Mouse (Mus musculus): ENCODE measurements around the gene Ctnnbip1. TPM values are rescaled to one million over a fixed set of nuclear protein-coding genes. Genes with fewer than 3 reads are reported as not detected.

Gene Ctnnbip1
- polyA plus RNA-seq, 1 experiment = 19.9 TPM

DNA sequence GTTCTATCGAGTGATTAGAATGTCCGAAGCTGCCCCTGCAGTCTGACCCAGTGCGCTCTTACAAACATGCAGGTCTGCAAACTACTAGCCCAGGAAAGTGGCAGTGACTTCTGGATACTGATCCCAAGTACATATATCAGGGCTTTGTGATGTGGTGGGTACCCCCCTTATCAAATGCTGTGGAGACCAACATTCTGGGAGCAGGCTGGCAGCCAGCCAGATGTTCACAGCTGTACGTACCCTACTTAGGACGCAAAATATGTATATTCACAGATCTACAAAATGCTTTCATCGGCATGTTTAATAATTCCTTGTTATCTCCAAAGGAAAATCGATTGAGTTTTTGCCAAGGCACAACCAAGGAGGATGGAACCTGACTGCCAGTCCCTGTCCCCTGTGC lies 6.0 kb upstream of the Ctnnbip1 start:
- H3K36me3 ChIP-seq (ENCODE audit: control insufficient read depth, insufficient read depth) = no peaks in the 10 kb centered on the region
- H3K4me2 ChIP-seq (ENCODE audit: low read depth) = no peak overlapping the region
- H3K79me2 ChIP-seq (ENCODE audit: control insufficient read depth, insufficient read depth) = no peaks in the 10 kb centered on the region
- no peak for TF ChIP-seq MYOG (IDR thresholded peaks at IDR 0.05; ENCODE audit: control insufficient read depth in 1 of 3, insufficient read depth in 1 of 3, insufficient read length in 2 of 3, low read depth in 2 of 3)
- TF ChIP-seq CEBPB (IDR thresholded peaks at IDR 0.05; ENCODE audit: insufficient read depth, poor library complexity, severe bottlenecking) = no peak
- TF ChIP-seq REST (IDR thresholded peaks at IDR 0.05; ENCODE audit: insufficient read depth, insufficient read length) = no peak
- no peak for TF ChIP-seq TCF3 (IDR thresholded peaks at IDR 0.05; ENCODE audit: insufficient read length, low read depth)
- H3K4me3 ChIP-seq = no peak overlapping the region
- no peaks in the 10 kb centered on the region for H3K27me3 ChIP-seq (ENCODE audit: control insufficient read depth, insufficient read depth, insufficient read length)
- H3ac ChIP-seq (ENCODE audit: control insufficient read depth, insufficient read length) = no peak overlapping the region

DNA sequence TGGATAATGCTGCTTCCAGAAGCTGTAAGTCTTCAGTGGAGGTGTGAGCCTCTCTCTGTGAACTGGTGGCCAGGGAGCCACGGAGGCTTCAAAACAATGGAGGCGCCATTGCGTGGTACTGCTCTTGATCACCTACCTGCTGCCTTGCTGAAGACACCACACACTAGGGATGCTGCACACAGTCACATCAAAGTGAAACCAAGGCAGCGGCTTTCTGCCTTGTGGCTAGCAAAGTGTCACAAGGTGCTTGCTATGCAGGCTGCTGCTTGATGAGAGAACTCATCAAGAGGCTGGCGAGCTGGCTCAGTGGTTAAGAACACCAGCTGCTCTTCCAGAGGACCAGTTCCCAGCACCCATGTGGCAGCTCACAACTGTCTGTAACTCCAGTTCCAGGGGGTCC lies 2.3 kb upstream of the Ctnnbip1 start:
- Histone ChIP-seq H3K79me2 (ENCODE audit: control insufficient read depth, insufficient read depth) (no peaks in the 10 kb centered on the region), H3K4me3 (no peak overlapping the region)
- TF ChIP-seq POLR2AphosphoS2 (IDR thresholded peaks at IDR 0.05; ENCODE audit: insufficient read length, low read depth) = no peak
- no peak for TF ChIP-seq USF1 (IDR thresholded peaks at IDR 0.05; ENCODE audit: low read depth)
- TF ChIP-seq CEBPB (IDR thresholded peaks at IDR 0.05; ENCODE audit: insufficient read depth, poor library complexity, severe bottlenecking) = no peak
- no peak for TF ChIP-seq E2F4 (IDR thresholded peaks at IDR 0.05; ENCODE audit: insufficient read depth)
- no peak for TF ChIP-seq MAX (IDR thresholded peaks at IDR 0.05; ENCODE audit: low read depth)
- TF ChIP-seq TCF12 (IDR thresholded peaks at IDR 0.05; ENCODE audit: insufficient read depth, poor library complexity, severe bottlenecking) = no peak
- TF ChIP-seq POLR2A (IDR thresholded peaks at IDR 0.05; ENCODE audit: insufficient read length, low read depth) = no peak

DNA sequence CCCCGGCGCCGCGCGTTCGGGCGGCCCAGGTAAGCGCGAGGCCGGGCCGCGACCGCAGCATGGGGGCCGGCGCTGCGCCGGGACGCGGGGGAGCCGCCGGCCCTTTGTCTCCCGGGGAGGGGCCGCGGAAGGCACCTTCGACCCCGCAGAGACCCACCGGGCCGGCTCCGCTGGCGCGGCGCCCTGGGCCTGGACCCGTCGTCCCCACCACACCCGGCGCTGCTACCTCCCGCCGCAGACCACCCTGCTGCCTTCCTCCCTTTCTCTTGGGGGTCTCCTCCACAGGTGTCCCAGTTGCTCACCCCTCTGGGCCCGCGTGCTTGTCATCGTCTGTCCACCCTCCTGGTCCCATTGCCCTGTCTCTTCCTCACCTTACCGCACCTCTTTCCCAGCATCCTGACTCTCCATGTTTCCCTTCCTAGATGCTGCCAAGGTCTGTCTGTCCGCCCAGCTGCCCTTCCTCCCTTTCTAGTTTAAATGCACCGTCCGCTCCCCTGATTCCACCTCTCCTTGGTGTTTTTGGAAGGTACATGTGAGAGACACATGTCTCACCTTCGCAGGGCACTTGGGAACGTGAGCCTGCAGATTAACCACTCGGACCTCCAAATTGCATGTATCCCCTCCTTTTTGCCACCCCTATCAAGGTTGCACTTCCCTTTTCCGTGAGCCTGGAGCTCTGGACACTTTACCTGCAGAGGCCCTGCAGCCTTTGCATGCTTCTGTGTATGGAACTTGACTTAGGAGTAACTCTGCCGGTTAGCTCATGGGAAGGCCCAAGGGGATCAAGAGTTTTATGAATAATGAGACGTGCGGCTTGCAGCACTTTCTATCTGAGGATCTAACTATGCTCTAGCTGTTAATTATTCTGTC lies 550 bp downstream of the Ctnnbip1 start:
- Histone ChIP-seq H3K36me3 (ENCODE audit: control insufficient read depth, insufficient read depth) (no peaks in the 10 kb centered on the region), H3K79me2 (ENCODE audit: control insufficient read depth, insufficient read depth) (peaks cover 4% of the 10 kb centered on the region), H3K27me3 (ENCODE audit: control insufficient read depth, insufficient read depth, insufficient read length) (no peaks in the 10 kb centered on the region), H3ac (ENCODE audit: control insufficient read depth, insufficient read length) (peak overlapping the region; percentile 8), H3K4me2 (ENCODE audit: low read depth) (peak overlapping the region; percentile 98), H3K4me3 (peak overlapping the region; percentile 33)
- no peak for TF ChIP-seq REST (IDR thresholded peaks at IDR 0.05; ENCODE audit: insufficient read depth, insufficient read length)
- TF ChIP-seq E2F4 (IDR thresholded peaks at IDR 0.05; ENCODE audit: insufficient read depth) = no peak
- no peak for TF ChIP-seq POLR2A (IDR thresholded peaks at IDR 0.05; ENCODE audit: insufficient read length, low read depth)
- no peak for TF ChIP-seq TCF12 (IDR thresholded peaks at IDR 0.05; ENCODE audit: insufficient read depth, poor library complexity, severe bottlenecking)
- no peak for TF ChIP-seq MAX (IDR thresholded peaks at IDR 0.05; ENCODE audit: low read depth)
- TF ChIP-seq POLR2AphosphoS2 (IDR thresholded peaks at IDR 0.05; ENCODE audit: insufficient read length, low read depth) = no peak
- TF ChIP-seq CEBPB (IDR thresholded peaks at IDR 0.05; ENCODE audit: insufficient read depth, poor library complexity, severe bottlenecking) = no peak
- no peak for TF ChIP-seq MYOD1 (IDR thresholded peaks at IDR 0.05; ENCODE audit: control insufficient read depth in 1 of 3, insufficient read length in 2 of 3, low read depth in 2 of 3)
- no peak for TF ChIP-seq MYOG (IDR thresholded peaks at IDR 0.05; ENCODE audit: control insufficient read depth in 1 of 3, insufficient read depth in 1 of 3, insufficient read length in 2 of 3, low read depth in 2 of 3)
- no peak for TF ChIP-seq SRF (IDR thresholded peaks at IDR 0.05; ENCODE audit: control insufficient read depth, insufficient read length, low read depth)

More for the DNA sequence above, 2.3 kb upstream of the Ctnnbip1 start:
- Histone ChIP-seq H3K27me3 (ENCODE audit: control insufficient read depth, insufficient read depth, insufficient read length) (no peaks in the 10 kb centered on the region), H3ac (ENCODE audit: control insufficient read depth, insufficient read length) (no peak overlapping the region), H3K4me2 (ENCODE audit: low read depth) (no peak overlapping the region), H3K36me3 (ENCODE audit: control insufficient read depth, insufficient read depth) (no peaks in the 10 kb centered on the region)

GRCm38 (mm10) chr4:149521258-149521657 lies 3.2 kb downstream of the Ctnnbip1 start:
- no peaks in the 10 kb centered on the region for H3K36me3 ChIP-seq (ENCODE audit: control insufficient read depth, insufficient read depth)
- H3K4me2 ChIP-seq (ENCODE audit: low read depth) = no peak overlapping the region
- H3K4me3 ChIP-seq = no peak overlapping the region
- peaks cover 4% of the 10 kb centered on the region for H3K79me2 ChIP-seq (ENCODE audit: control insufficient read depth, insufficient read depth)
- H3K27me3 ChIP-seq (ENCODE audit: control insufficient read depth, insufficient read depth, insufficient read length) = no peaks in the 10 kb centered on the region
- H3ac ChIP-seq (ENCODE audit: control insufficient read depth, insufficient read length) = no peak overlapping the region
- TF ChIP-seq MYOD1 (IDR thresholded peaks at IDR 0.05; ENCODE audit: control insufficient read depth in 1 of 3, insufficient read length in 2 of 3, low read depth in 2 of 3) (peak in 2 of 3 experiments; percentile 57 to 80), TCF12 (IDR thresholded peaks at IDR 0.05; ENCODE audit: insufficient read depth, poor library complexity, severe bottlenecking) (no peak), MYOG (IDR thresholded peaks at IDR 0.05; ENCODE audit: control insufficient read depth in 1 of 3, insufficient read depth in 1 of 3, insufficient read length in 2 of 3, low read depth in 2 of 3) (peak in 2 of 3 experiments; percentile 62 to 84)

- Histone ChIP-seq H3ac (ENCODE audit: control insufficient read depth, insufficient read length) (no peak overlapping the region), H3K4me2 (ENCODE audit: low read depth) (no peak overlapping the region), H3K36me3 (ENCODE audit: control insufficient read depth, insufficient read depth) (no peaks in the 10 kb centered on the region), H3K27me3 (ENCODE audit: control insufficient read depth, insufficient read depth, insufficient read length) (no peaks in the 10 kb centered on the region), H3K4me3 (no peak overlapping the region), H3K79me2 (ENCODE audit: control insufficient read depth, insufficient read depth) (peaks cover 4% of the 10 kb centered on the region)
- TF ChIP-seq E2F4 (IDR thresholded peaks at IDR 0.05; ENCODE audit: insufficient read depth) (no peak), MAX (IDR thresholded peaks at IDR 0.05; ENCODE audit: low read depth) (no peak), USF1 (IDR thresholded peaks at IDR 0.05; ENCODE audit: low read depth) (no peak), REST (IDR thresholded peaks at IDR 0.05; ENCODE audit: insufficient read depth, insufficient read length) (no peak), CEBPB (IDR thresholded peaks at IDR 0.05; ENCODE audit: insufficient read depth, poor library complexity, severe bottlenecking) (no peak), POLR2A (IDR thresholded peaks at IDR 0.05; ENCODE audit: insufficient read length, low read depth) (no peak), SRF (IDR thresholded peaks at IDR 0.05; ENCODE audit: control insufficient read depth, insufficient read length, low read depth) (no peak), MYOD1 (IDR thresholded peaks at IDR 0.05; ENCODE audit: control insufficient read depth in 1 of 3, insufficient read length in 2 of 3, low read depth in 2 of 3) (no peak), POLR2AphosphoS2 (IDR thresholded peaks at IDR 0.05; ENCODE audit: insufficient read length, low read depth) (no peak), TCF12 (IDR thresholded peaks at IDR 0.05; ENCODE audit: insufficient read depth, poor library complexity, severe bottlenecking) (no peak), MYOG (IDR thresholded peaks at IDR 0.05; ENCODE audit: control insufficient read depth in 1 of 3, insufficient read depth in 1 of 3, insufficient read length in 2 of 3, low read depth in 2 of 3) (no peak), TCF3 (IDR thresholded peaks at IDR 0.05; ENCODE audit: insufficient read length, low read depth) (no peak)
These were observed 5.9 kb downstream of the Ctnnbip1 start for GRCm38 (mm10) chr4:149523961-149524360.
